Mouse (Mus musculus): ENCODE measurements around the gene Smarcc1. TPM values are rescaled to one million over a fixed set of nuclear protein-coding genes. Genes with fewer than 3 reads are reported as not detected.
"Not testable (repeated sequence)": the region's sequence is repeated elsewhere in the genome, so short reads cannot be mapped to it uniquely, and the experiment has no call there.

Gene Smarcc1
- polyA plus RNA-seq, 1 experiment from 2014 or later, result 112 TPM

GRCm38 (mm10) chr9:110139119-110139518 is 21.6 kb downstream of the Smarcc1 start:
- ATAC-seq (replicated peaks; ENCODE audit: insufficient number of reproducible peaks, low FRiP score, low TSS enrichment), result no peak
- H3K4me3 ChIP-seq (ENCODE audit: low read depth, low read length), result no peak overlapping the region
- WGBS (ENCODE audit: insufficient replicate concordance), result 68% methylated on average over 4 of the region's 4 CpGs
- H3K4me2 ChIP-seq, result no peak overlapping the region
- peaks cover 29% of the 10 kb centered on the region for H3K36me3 ChIP-seq (ENCODE audit: control insufficient read depth, insufficient read depth, low read length)
- H3K27ac ChIP-seq (ENCODE audit: low read depth, low read length), result no peak overlapping the region
- no peak overlapping the region for H3K9ac ChIP-seq (ENCODE audit: low read depth, low read length)
- no peaks in the 10 kb centered on the region for H3K9me3 ChIP-seq (replicated peaks; ENCODE audit: control insufficient read depth, low read length)
- no peaks in the 10 kb centered on the region for H3K27me3 ChIP-seq (ENCODE audit: control insufficient read depth, insufficient read depth, low read length)
- no peaks in the 10 kb centered on the region for H3K4me1 ChIP-seq (ENCODE audit: control insufficient read depth, insufficient read depth, low read length)

DNA sequence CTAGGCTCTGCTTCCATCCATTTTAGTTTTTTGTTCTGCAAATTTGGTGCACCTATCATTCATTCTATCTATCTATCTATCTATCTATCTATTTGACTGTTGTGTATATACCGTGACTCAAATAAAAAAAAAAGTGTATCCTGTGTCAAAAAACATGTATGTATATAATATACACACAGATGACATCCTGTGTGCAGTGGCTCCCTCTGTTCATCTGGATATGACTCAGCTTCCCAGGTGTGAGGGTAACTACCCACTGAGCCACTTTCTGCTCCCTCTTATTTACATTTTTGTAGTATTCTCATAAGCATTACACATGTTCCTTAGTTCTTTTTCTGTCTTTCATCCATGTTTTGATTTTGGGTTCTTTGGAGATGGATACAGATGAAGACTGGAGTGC is 24.6 kb downstream of the Smarcc1 start:
- WGBS (ENCODE audit: insufficient replicate concordance), result 87% methylated on average over 1 of the region's 1 CpGs
- Histone ChIP-seq H3K4me3 (ENCODE audit: low read depth, low read length) (no peak overlapping the region), H3K36me3 (ENCODE audit: control insufficient read depth, insufficient read depth, low read length) (peaks cover 16% of the 10 kb centered on the region)

DNA sequence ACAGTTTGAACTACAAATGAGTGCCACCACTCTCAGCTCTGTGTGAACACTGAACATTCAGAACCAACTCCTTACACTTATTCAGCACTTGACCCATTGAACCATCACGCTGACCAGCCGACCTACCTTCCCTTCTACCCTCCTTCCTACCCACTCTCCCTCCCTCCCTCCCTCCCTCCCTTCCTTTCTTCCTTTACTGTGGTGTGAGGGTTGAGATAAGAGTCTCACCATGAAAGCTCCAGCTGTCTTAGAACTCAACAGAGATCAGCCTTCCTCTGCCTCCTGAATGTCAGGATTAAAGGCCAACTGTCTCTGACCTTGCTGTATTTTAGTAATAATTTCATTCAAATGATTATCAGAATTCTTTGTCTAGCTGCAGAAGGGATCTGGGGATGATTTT is 31.1 kb downstream of the Smarcc1 start:
- no peak overlapping the region for H3K9ac ChIP-seq (ENCODE audit: low read depth, low read length)
- H3K9me3 ChIP-seq (replicated peaks; ENCODE audit: control insufficient read depth, low read length), result no peaks in the 10 kb centered on the region
- no peak for ATAC-seq (replicated peaks; ENCODE audit: insufficient number of reproducible peaks, low FRiP score, low TSS enrichment)
- no peaks in the 10 kb centered on the region for H3K4me1 ChIP-seq (ENCODE audit: control insufficient read depth, insufficient read depth, low read length)
- H3K4me2 ChIP-seq, result no peak overlapping the region
- H3K27ac ChIP-seq (ENCODE audit: low read depth, low read length), result no peak overlapping the region
- H3K27me3 ChIP-seq (ENCODE audit: control insufficient read depth, insufficient read depth, low read length), result no peaks in the 10 kb centered on the region
- peaks cover 23% of the 10 kb centered on the region for H3K36me3 ChIP-seq (ENCODE audit: control insufficient read depth, insufficient read depth, low read length)
- WGBS (ENCODE audit: insufficient replicate concordance), result 62% methylated on average over 2 of the region's 2 CpGs
- H3K4me3 ChIP-seq (ENCODE audit: low read depth, low read length), result no peak overlapping the region

More for the DNA sequence above, 24.6 kb downstream of the Smarcc1 start:
- no peak overlapping the region for H3K9ac ChIP-seq (ENCODE audit: low read depth, low read length)
- no peak for ATAC-seq (replicated peaks; ENCODE audit: insufficient number of reproducible peaks, low FRiP score, low TSS enrichment)
- H3K27me3 ChIP-seq (ENCODE audit: control insufficient read depth, insufficient read depth, low read length), result no peaks in the 10 kb centered on the region
- no peak overlapping the region for H3K4me2 ChIP-seq
- no peaks in the 10 kb centered on the region for H3K4me1 ChIP-seq (ENCODE audit: control insufficient read depth, insufficient read depth, low read length)
- H3K9me3 ChIP-seq (replicated peaks; ENCODE audit: control insufficient read depth, low read length), result no peaks in the 10 kb centered on the region
- H3K27ac ChIP-seq (ENCODE audit: low read depth, low read length), result no peak overlapping the region

DNA sequence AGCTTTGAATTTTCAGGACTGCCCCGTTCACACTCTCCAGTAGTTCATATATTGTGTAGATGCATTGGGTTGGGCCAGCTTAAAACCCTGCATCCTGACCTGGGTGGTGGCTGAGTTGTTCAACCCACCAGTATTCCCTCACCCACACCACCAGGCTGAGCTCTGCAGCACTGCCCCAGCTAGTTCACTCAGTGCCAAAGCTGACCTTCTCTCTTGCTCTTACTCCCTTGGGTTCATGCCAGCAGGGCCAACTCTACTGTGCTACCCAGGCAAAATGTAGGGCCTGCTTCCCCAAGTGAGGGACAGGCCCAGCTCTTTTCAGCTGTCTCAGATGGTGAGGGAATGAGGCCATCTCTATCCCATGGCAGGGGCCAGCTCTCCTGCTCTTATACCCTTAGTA is 41.5 kb downstream of the Smarcc1 start:
- Histone ChIP-seq H3K9me3 (replicated peaks; ENCODE audit: control insufficient read depth, low read length) (no peaks in the 10 kb centered on the region), H3K9ac (ENCODE audit: low read depth, low read length) (no peak overlapping the region), H3K4me3 (ENCODE audit: low read depth, low read length) (no peak overlapping the region), H3K27me3 (ENCODE audit: control insufficient read depth, insufficient read depth, low read length) (no peaks in the 10 kb centered on the region), H3K36me3 (ENCODE audit: control insufficient read depth, insufficient read depth, low read length) (peaks cover 16% of the 10 kb centered on the region), H3K4me1 (ENCODE audit: control insufficient read depth, insufficient read depth, low read length) (no peaks in the 10 kb centered on the region), H3K27ac (ENCODE audit: low read depth, low read length) (no peak overlapping the region), H3K4me2 (no peak overlapping the region)
- ATAC-seq (replicated peaks; ENCODE audit: insufficient number of reproducible peaks, low FRiP score, low TSS enrichment), result no peak
- WGBS (ENCODE audit: insufficient replicate concordance), result 86% methylated on average over 1 of the region's 1 CpGs

DNA sequence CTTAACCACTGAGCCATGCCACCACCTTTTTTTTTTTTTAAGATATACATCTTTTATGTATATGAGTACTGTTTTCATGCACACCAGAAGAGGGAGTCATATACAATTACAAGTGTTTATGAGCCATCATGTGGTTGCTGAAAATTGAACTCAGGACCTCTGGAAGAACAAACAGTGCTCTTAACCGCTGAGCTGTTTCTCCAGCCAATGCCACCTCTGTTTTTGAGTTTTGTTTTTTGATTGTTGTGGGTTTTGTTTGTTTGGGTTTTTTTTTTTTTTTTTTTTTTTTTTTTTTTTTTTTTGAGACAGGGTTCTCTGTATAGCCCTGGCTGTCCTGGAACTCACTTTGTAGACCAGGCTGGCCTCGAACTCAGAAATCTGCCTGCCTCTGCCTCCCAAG is 43.0 kb downstream of the Smarcc1 start:
- 91% methylated on average over 2 of the region's 2 CpGs for WGBS (ENCODE audit: insufficient replicate concordance)

DNA sequence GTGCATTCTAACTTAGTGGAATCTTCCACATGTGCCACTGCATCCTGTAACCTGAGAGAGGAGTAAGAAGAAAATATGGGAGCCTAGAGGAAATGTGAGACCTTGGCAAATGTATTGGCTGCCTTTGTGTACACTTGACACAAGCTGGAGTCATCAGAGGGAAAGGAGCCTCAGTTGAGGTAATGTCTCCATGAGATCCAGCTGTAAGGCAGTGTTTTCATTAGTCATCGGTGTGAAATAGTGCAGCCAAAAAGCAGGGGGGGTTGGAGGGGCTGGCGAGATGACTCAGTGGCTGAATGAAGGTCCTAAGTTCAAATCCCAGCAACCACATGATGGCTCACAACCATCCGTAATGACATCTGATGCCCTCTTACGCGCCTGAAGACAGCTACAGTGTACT is 44.9 kb downstream of the Smarcc1 start:
- no peak overlapping the region for H3K9ac ChIP-seq (ENCODE audit: low read depth, low read length)
- H3K4me3 ChIP-seq (ENCODE audit: low read depth, low read length), result no peak overlapping the region
- no peaks in the 10 kb centered on the region for H3K9me3 ChIP-seq (replicated peaks; ENCODE audit: control insufficient read depth, low read length)
- peaks cover 21% of the 10 kb centered on the region for H3K36me3 ChIP-seq (ENCODE audit: control insufficient read depth, insufficient read depth, low read length)
- no peaks in the 10 kb centered on the region for H3K27me3 ChIP-seq (ENCODE audit: control insufficient read depth, insufficient read depth, low read length)
- WGBS (ENCODE audit: insufficient replicate concordance), result 92% methylated on average over 5 of the region's 5 CpGs
- H3K4me1 ChIP-seq (ENCODE audit: control insufficient read depth, insufficient read depth, low read length), result no peaks in the 10 kb centered on the region
- no peak overlapping the region for H3K27ac ChIP-seq (ENCODE audit: low read depth, low read length)
- no peak for ATAC-seq (replicated peaks; ENCODE audit: insufficient number of reproducible peaks, low FRiP score, low TSS enrichment)
- no peak overlapping the region for H3K4me2 ChIP-seq

More for the DNA sequence above, 43.0 kb downstream of the Smarcc1 start:
- H3K36me3 ChIP-seq (ENCODE audit: control insufficient read depth, insufficient read depth, low read length), result peaks cover 21% of the 10 kb centered on the region
- not testable (repeated sequence) for ATAC-seq (replicated peaks; ENCODE audit: insufficient number of reproducible peaks, low FRiP score, low TSS enrichment); H3K27me3 ChIP-seq (ENCODE audit: control insufficient read depth, insufficient read depth, low read length); H3K9ac ChIP-seq (ENCODE audit: low read depth, low read length); H3K9me3 ChIP-seq (replicated peaks; ENCODE audit: control insufficient read depth, low read length); H3K4me3 ChIP-seq (ENCODE audit: low read depth, low read length); H3K27ac ChIP-seq (ENCODE audit: low read depth, low read length); H3K4me1 ChIP-seq (ENCODE audit: control insufficient read depth, insufficient read depth, low read length); H3K4me2 ChIP-seq

- no peak for ATAC-seq (replicated peaks; ENCODE audit: insufficient number of reproducible peaks, low FRiP score, low TSS enrichment)
These were observed 45.6 kb downstream of the Smarcc1 start for GRCm38 (mm10) chr9:110163071-110163470.

DNA sequence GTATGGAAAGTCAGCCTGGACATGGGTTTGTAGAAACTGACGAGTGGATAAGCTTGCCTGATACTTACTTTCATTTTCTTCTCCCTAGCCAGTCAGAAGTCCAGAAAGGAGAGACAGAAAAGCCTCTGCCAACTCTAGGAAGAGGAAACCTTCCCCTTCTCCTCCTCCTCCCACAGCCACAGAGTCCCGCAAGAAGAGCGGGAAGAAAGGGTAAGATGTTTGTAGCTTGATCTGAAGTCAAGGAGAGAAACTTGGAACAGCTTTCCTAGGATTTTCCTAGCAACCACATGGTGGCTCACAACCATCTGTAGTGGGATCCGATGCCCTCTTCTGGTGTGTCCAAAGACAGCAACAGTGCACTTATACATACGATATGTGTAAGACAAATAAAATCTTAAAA is 53.4 kb downstream of the Smarcc1 start:
- ATAC-seq (replicated peaks; ENCODE audit: insufficient number of reproducible peaks, low FRiP score, low TSS enrichment), result no peak
- WGBS (ENCODE audit: insufficient replicate concordance), result 89% methylated on average over 5 of the region's 5 CpGs
- no peak overlapping the region for H3K4me2 ChIP-seq
- peaks cover 22% of the 10 kb centered on the region for H3K36me3 ChIP-seq (ENCODE audit: control insufficient read depth, insufficient read depth, low read length)
- no peak overlapping the region for H3K9ac ChIP-seq (ENCODE audit: low read depth, low read length)
- no peaks in the 10 kb centered on the region for H3K9me3 ChIP-seq (replicated peaks; ENCODE audit: control insufficient read depth, low read length)
- no peak overlapping the region for H3K27ac ChIP-seq (ENCODE audit: low read depth, low read length)
- no peaks in the 10 kb centered on the region for H3K27me3 ChIP-seq (ENCODE audit: control insufficient read depth, insufficient read depth, low read length)
- H3K4me3 ChIP-seq (ENCODE audit: low read depth, low read length), result no peak overlapping the region
- no peaks in the 10 kb centered on the region for H3K4me1 ChIP-seq (ENCODE audit: control insufficient read depth, insufficient read depth, low read length)

More at GRCm38 (mm10) chr9:110163071-110163470, 45.6 kb downstream of the Smarcc1 start:
- H3K9ac ChIP-seq (ENCODE audit: low read depth, low read length), result no peak overlapping the region
- H3K27ac ChIP-seq (ENCODE audit: low read depth, low read length), result no peak overlapping the region
- peaks cover 16% of the 10 kb centered on the region for H3K36me3 ChIP-seq (ENCODE audit: control insufficient read depth, insufficient read depth, low read length)
- no peaks in the 10 kb centered on the region for H3K27me3 ChIP-seq (ENCODE audit: control insufficient read depth, insufficient read depth, low read length)
- no peaks in the 10 kb centered on the region for H3K4me1 ChIP-seq (ENCODE audit: control insufficient read depth, insufficient read depth, low read length)
- no peak overlapping the region for H3K4me2 ChIP-seq
- no peak overlapping the region for H3K4me3 ChIP-seq (ENCODE audit: low read depth, low read length)
- no peaks in the 10 kb centered on the region for H3K9me3 ChIP-seq (replicated peaks; ENCODE audit: control insufficient read depth, low read length)
- WGBS (ENCODE audit: insufficient replicate concordance), result 91% methylated on average over 2 of the region's 2 CpGs

GRCm38 (mm10) chr9:110199870-110200269 is 82.4 kb downstream of the Smarcc1 start:
- no peak overlapping the region for H3K4me3 ChIP-seq (ENCODE audit: low read depth, low read length)
- H3K27ac ChIP-seq (ENCODE audit: low read depth, low read length), result 0 out of 2 replicates have a peak overlapping the region, but pooled peaks have one; percentile 35
- peaks cover 4% of the 10 kb centered on the region; the same call in 1 of the 2 replicates for H3K4me1 ChIP-seq (ENCODE audit: control insufficient read depth, insufficient read depth, low read length)
- H3K27me3 ChIP-seq (ENCODE audit: control insufficient read depth, insufficient read depth, low read length), result no peaks in the 10 kb centered on the region
- peaks cover 42% of the 10 kb centered on the region for H3K36me3 ChIP-seq (ENCODE audit: control insufficient read depth, insufficient read depth, low read length)
- H3K9me3 ChIP-seq (replicated peaks; ENCODE audit: control insufficient read depth, low read length), result no peaks in the 10 kb centered on the region
- ATAC-seq (replicated peaks; ENCODE audit: insufficient number of reproducible peaks, low FRiP score, low TSS enrichment), result no peak
- 64% methylated on average over 2 of the region's 2 CpGs for WGBS (ENCODE audit: insufficient replicate concordance)
- H3K9ac ChIP-seq (ENCODE audit: low read depth, low read length), result no peak overlapping the region
- H3K4me2 ChIP-seq, result no peak overlapping the region; the same call in 1 of the 2 replicates
